Mouse (Mus musculus) E14TG2a.4 (cell line): ENCODE measurements around the gene Mettl8.

Experiments
- CTCF ChIP-seq: conservative IDR thresholded peaks from 2 replicates; pipeline ENCODE4 v1.5.1; 2014; ENCODE audit warnings: low read length
- POU5F1 ChIP-seq: IDR thresholded peaks from 2 replicates; pipeline ENCODE4 v1.6.1; 2014; ENCODE audit warnings: low read length, borderline replicate concordance

DNA sequence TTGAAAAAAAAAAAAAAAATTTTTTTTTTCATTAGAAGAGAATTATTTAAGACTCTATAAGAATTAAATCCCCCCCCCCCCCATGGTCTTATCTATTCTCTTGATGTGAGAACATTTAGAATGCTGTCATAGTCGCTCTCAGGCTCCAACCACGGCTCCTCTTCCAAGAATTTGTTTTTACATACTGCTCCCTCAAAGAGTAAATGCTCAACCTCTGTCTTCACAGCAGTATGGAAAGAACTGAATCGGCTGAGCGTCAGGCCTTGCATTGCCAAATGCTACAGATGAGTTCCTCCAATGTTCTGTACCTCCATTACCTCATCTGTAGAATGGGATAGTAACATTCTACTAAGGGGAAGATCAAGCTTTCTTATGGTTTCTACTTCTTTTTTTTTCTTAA lies 16.2 kb upstream of the Mettl8 start:
- TF ChIP-seq CTCF (no peak), POU5F1 (no peak)
